Mouse (Mus musculus): Measurements from ENCODE around the gene Sdf4. TPM values are rescaled to one million over a fixed set of nuclear protein-coding genes. Genes with fewer than 3 reads are reported as not detected.

Gene Sdf4
- 100 to 1,000 TPM in 1 of 2 experiments, 10 to 100 TPM in 1; 97.9 to 120 TPM for total RNA-seq (2023)

GRCm38 (mm10) chr4:155992241-155992905 lies at the start of gene Sdf4, which contains the start of gene B3galt6:
Gene Sdf4 (plus strand): TSS chr4:155992872.
Gene B3galt6 (minus strand): TSS chr4:155992649.

GRCm38 (mm10) chr4:155943534-155944249 lies 49.0 kb upstream of the Sdf4 start, which contains the start of gene Ube2j2:
Gene Ube2j2 (plus strand): TSS chr4:155943831.

GRCm38 (mm10) chr4:155962167-155962971 lies 30.3 kb upstream of the Sdf4 start, which contains the start of gene C1qtnf12:
Gene C1qtnf12 (plus strand): TSS chr4:155962318.

GRCm38 (mm10) chr4:156013637-156014036 lies 21.0 kb downstream of the Sdf4 start, which contains the start of gene Tnfrsf4:
Gene Tnfrsf4 (plus strand): TSS chr4:156013843.

GRCm38 (mm10) chr4:156026013-156026412 lies 33.3 kb downstream of the Sdf4 start, which contains the start of gene Tnfrsf18:
Gene Tnfrsf18 (plus strand): TSS chr4:156026164.

GRCm38 (mm10) chr4:156059261-156059660 lies 66.6 kb downstream of the Sdf4 start, which contains the start of gene Ttll10:
Gene Ttll10 (minus strand): TSS chr4:156059414.

Other genes with a start within 250 kb of the Sdf4 start
- 10 to 100 TPM; 10.7 to 13.0 TPM for gene Atad3a, start 231.8 kb upstream of the Sdf4 start, total RNA-seq (2023)
- not detected for gene Vwa1, start 218.2 kb upstream of the Sdf4 start, total RNA-seq (2023)
- gene Tmem88b, start 207.0 kb upstream of the Sdf4 start, total RNA-seq (2023): not detected
- gene Ankrd65, start 202.4 kb upstream of the Sdf4 start, total RNA-seq (2023): under 1 TPM in 1 of 2 experiments, not detected in 1; 0.40 TPM
- gene Mrpl20, start 190.0 kb upstream of the Sdf4 start, total RNA-seq (2023): 10 to 100 TPM; 49.7 to 50.7 TPM
- 100 to 1,000 TPM; 131 to 142 TPM for gene Ccnl2, start 180.4 kb upstream of the Sdf4 start, total RNA-seq (2023)
- 100 to 1,000 TPM in 1 of 2 experiments, 10 to 100 TPM in 1; 81.0 to 100 TPM for gene Aurkaip1, start 161.6 kb upstream of the Sdf4 start, total RNA-seq (2023)
- under 1 TPM in 1 of 2 experiments, not detected in 1; 0.78 TPM for gene Mxra8, start 153.2 kb upstream of the Sdf4 start, total RNA-seq (2023)
- gene Dvl1, start 145.5 kb upstream of the Sdf4 start, total RNA-seq (2023): 10 to 100 TPM; 49.5 to 53.3 TPM
- gene Tas1r3, start 129.5 kb upstream of the Sdf4 start, total RNA-seq (2023): 1 to 10 TPM; 2.6 to 2.8 TPM
- gene Cptp, start 123.4 kb upstream of the Sdf4 start, total RNA-seq (2023): 10 to 100 TPM; 22.2 TPM
- 10 to 100 TPM; 40.0 to 40.7 TPM for gene Ints11, start 123.3 kb upstream of the Sdf4 start, total RNA-seq (2023)
- gene Pusl1, start 101.1 kb upstream of the Sdf4 start, total RNA-seq (2023): 10 to 100 TPM; 12.2 TPM
- 10 to 100 TPM; 57.0 to 63.5 TPM for gene Acap3, start 101.0 kb upstream of the Sdf4 start, total RNA-seq (2023)
- 10 to 100 TPM; 85.6 to 91.1 TPM for gene Ube2j2, start 49.0 kb upstream of the Sdf4 start, total RNA-seq (2023)
- gene C1qtnf12, start 30.6 kb upstream of the Sdf4 start, total RNA-seq (2023): 10 to 100 TPM; 20.5 to 36.9 TPM
- 1 to 10 TPM; 2.0 to 2.4 TPM for gene B3galt6, start 223 bp upstream of the Sdf4 start, total RNA-seq (2023)
- 1 to 10 TPM; 1.9 to 2.0 TPM for gene Tnfrsf4, start 21.0 kb downstream of the Sdf4 start, total RNA-seq (2023)
- 1 to 10 TPM; 3.9 to 6.7 TPM for gene Tnfrsf18, start 33.3 kb downstream of the Sdf4 start, total RNA-seq (2023)
- gene Ttll10, start 66.5 kb downstream of the Sdf4 start, total RNA-seq (2023): not detected
- gene 9430015G10Rik, start 117.1 kb downstream of the Sdf4 start, total RNA-seq (2023): 10 to 100 TPM; 14.9 to 19.7 TPM
- under 1 TPM; 0.20 to 0.29 TPM for gene Rnf223, start 137.6 kb downstream of the Sdf4 start, total RNA-seq (2023)
- 10 to 100 TPM; 13.3 to 16.7 TPM for gene Agrn, start 204.6 kb downstream of the Sdf4 start, total RNA-seq (2023)
- gene Isg15, start 207.9 kb downstream of the Sdf4 start, total RNA-seq (2023): 10 to 100 TPM; 10.3 to 11.6 TPM
- gene AW011738, start 210.4 kb downstream of the Sdf4 start, total RNA-seq (2023): 1 to 10 TPM; 5.1 to 8.5 TPM
- not detected for gene Perm1, start 223.0 kb downstream of the Sdf4 start, total RNA-seq (2023)
- 10 to 100 TPM; 14.7 to 15.2 TPM for gene Plekhn1, start 242.0 kb downstream of the Sdf4 start, total RNA-seq (2023)
- 10 to 100 TPM; 27.6 to 28.7 TPM for gene Noc2l, start 243.1 kb downstream of the Sdf4 start, total RNA-seq (2023)

Measured in neutrophil, adult 59 days (primary cell).